Mouse (Mus musculus): ENCODE results near the gene Fkbp15. TPM values are rescaled to one million over a fixed set of nuclear protein-coding genes. Genes with fewer than 3 reads are reported as not detected.

Gene Fkbp15
- polyA plus RNA-seq, 1 experiment from 2014 or later: 24.1 TPM

GRCm38 (mm10) chr4:62374342-62374741 lies 14.0 kb upstream of the Fkbp15 start:
- Histone ChIP-seq H3K27ac (ENCODE audit: low read depth, low read length) (no peak overlapping the region), H3K36me3 (ENCODE audit: control insufficient read depth, insufficient read depth, low read length) (no peaks in the 10 kb centered on the region), H3K9ac (replicated peaks; ENCODE audit: low read depth, low read length) (no peak overlapping the region), H3K9me3 (ENCODE audit: control insufficient read depth, low read length) (no peaks in the 10 kb centered on the region), H3K27me3 (ENCODE audit: control insufficient read depth, insufficient read depth, low read length) (no peaks in the 10 kb centered on the region), H3K4me1 (ENCODE audit: control insufficient read depth, insufficient read depth, low read length) (no peaks in the 10 kb centered on the region), H3K4me3 (ENCODE audit: low read depth, low read length) (no peak overlapping the region), H3K4me2 (ENCODE audit: low read depth, low read length) (no peak overlapping the region)
- 86% methylated on average over 4 of the region's 4 CpGs for WGBS
- no peak for ATAC-seq (ENCODE audit: low read depth)

- no peak overlapping the region for H3K4me3 ChIP-seq (ENCODE audit: low read depth, low read length)
- WGBS: 88% methylated on average over 7 of the region's 7 CpGs
- no peak for ATAC-seq (ENCODE audit: low read depth)
Observed at GRCm38 (mm10) chr4:62373668-62374067, 13.3 kb upstream of the Fkbp15 start.

DNA sequence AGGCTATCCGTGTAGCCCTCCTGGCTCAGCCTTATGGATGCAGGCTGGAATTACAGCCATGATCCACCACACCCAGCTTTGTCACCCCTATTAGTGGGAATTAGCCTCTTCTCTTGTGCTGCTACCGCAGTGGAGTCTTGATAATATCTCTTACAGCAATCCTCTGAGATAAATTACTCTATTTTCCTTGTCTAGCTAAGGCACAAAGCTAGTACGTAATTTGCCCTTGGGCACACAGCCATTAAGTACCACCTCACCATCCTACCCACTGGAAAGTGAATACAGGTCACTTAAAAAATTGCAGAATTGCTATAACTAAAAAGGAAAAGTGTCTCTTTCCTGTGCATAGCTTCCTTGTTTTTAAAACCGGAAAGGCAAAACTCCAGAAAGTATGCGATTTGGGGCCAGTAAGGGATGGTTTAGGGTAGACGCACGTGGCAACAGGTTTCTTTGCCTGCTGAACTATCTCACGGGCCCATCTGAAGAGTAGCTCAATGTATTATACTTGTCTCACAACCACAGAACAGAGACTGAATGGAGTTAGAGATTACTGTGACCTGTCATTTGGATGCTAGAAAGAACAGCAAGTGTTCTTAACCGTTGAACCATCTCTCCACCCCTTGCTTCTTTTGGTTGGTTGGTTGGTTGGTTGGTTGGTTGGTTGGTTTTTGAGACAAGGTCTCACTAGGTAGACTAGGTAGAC lies 12.6 kb upstream of the Fkbp15 start:
- no peaks in the 10 kb centered on the region for H3K9me3 ChIP-seq (ENCODE audit: control insufficient read depth, low read length)
- ATAC-seq (ENCODE audit: low read depth): no peak
- no peak overlapping the region for H3K4me3 ChIP-seq (ENCODE audit: low read depth, low read length)
- H3K27ac ChIP-seq (ENCODE audit: low read depth, low read length): no peak overlapping the region
- H3K4me1 ChIP-seq (ENCODE audit: control insufficient read depth, insufficient read depth, low read length): no peaks in the 10 kb centered on the region
- no peak overlapping the region for H3K9ac ChIP-seq (replicated peaks; ENCODE audit: low read depth, low read length)
- no peaks in the 10 kb centered on the region for H3K36me3 ChIP-seq (ENCODE audit: control insufficient read depth, insufficient read depth, low read length)
- H3K4me2 ChIP-seq (ENCODE audit: low read depth, low read length): no peak overlapping the region
- WGBS: 90% methylated on average over 9 of the region's 9 CpGs
- H3K27me3 ChIP-seq (ENCODE audit: control insufficient read depth, insufficient read depth, low read length): no peaks in the 10 kb centered on the region

More at GRCm38 (mm10) chr4:62373668-62374067, 13.3 kb upstream of the Fkbp15 start:
- no peak overlapping the region for H3K27ac ChIP-seq (ENCODE audit: low read depth, low read length)
- no peaks in the 10 kb centered on the region for H3K27me3 ChIP-seq (ENCODE audit: control insufficient read depth, insufficient read depth, low read length)
- H3K4me1 ChIP-seq (ENCODE audit: control insufficient read depth, insufficient read depth, low read length): no peaks in the 10 kb centered on the region
- H3K36me3 ChIP-seq (ENCODE audit: control insufficient read depth, insufficient read depth, low read length): no peaks in the 10 kb centered on the region
- H3K9ac ChIP-seq (replicated peaks; ENCODE audit: low read depth, low read length): no peak overlapping the region
- H3K9me3 ChIP-seq (ENCODE audit: control insufficient read depth, low read length): no peaks in the 10 kb centered on the region
- H3K4me2 ChIP-seq (ENCODE audit: low read depth, low read length): no peak overlapping the region

DNA sequence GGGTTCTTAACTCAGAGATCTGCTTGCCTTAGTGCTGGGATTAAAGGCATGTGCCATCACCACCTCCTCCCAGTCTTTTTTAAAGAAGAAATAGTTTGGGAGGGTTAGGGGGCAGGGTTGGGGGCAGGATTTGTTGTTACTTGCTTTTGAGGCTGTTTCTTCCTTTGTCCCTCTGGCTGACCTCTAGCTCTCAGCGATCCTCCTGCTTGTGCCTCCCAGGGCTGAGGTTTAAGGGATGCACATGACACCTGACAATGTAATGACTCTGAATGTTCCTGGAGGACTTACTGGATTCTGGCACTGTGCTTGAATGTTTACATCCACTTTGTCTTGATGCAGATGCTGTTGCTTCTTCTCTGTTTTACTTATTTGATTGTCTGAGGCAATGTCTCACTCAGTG lies 12.1 kb upstream of the Fkbp15 start:
- Histone ChIP-seq H3K4me2 (ENCODE audit: low read depth, low read length) (no peak overlapping the region), H3K36me3 (ENCODE audit: control insufficient read depth, insufficient read depth, low read length) (no peaks in the 10 kb centered on the region), H3K4me3 (ENCODE audit: low read depth, low read length) (no peak overlapping the region), H3K27me3 (ENCODE audit: control insufficient read depth, insufficient read depth, low read length) (no peaks in the 10 kb centered on the region), H3K9me3 (ENCODE audit: control insufficient read depth, low read length) (no peaks in the 10 kb centered on the region), H3K27ac (ENCODE audit: low read depth, low read length) (no peak overlapping the region), H3K9ac (replicated peaks; ENCODE audit: low read depth, low read length) (no peak overlapping the region), H3K4me1 (ENCODE audit: control insufficient read depth, insufficient read depth, low read length) (no peaks in the 10 kb centered on the region)
- whole genome bisulfite sequencing: 43% methylated on average over 1 of the region's 1 CpGs
- ATAC-seq (ENCODE audit: low read depth): no peak

- WGBS: 90% methylated on average over 3 of the region's 3 CpGs
- no peak overlapping the region for H3K9ac ChIP-seq (replicated peaks; ENCODE audit: low read depth, low read length)
- no peak overlapping the region for H3K27ac ChIP-seq (ENCODE audit: low read depth, low read length)
- no peaks in the 10 kb centered on the region for H3K4me1 ChIP-seq (ENCODE audit: control insufficient read depth, insufficient read depth, low read length)
- no peak overlapping the region for H3K4me2 ChIP-seq (ENCODE audit: low read depth, low read length)
- no peak overlapping the region for H3K4me3 ChIP-seq (ENCODE audit: low read depth, low read length)
- no peaks in the 10 kb centered on the region for H3K9me3 ChIP-seq (ENCODE audit: control insufficient read depth, low read length)
- no peak for ATAC-seq (ENCODE audit: low read depth)
- no peaks in the 10 kb centered on the region for H3K36me3 ChIP-seq (ENCODE audit: control insufficient read depth, insufficient read depth, low read length)
- no peaks in the 10 kb centered on the region for H3K27me3 ChIP-seq (ENCODE audit: control insufficient read depth, insufficient read depth, low read length)
Observed at GRCm38 (mm10) chr4:62369091-62369490, 8.7 kb upstream of the Fkbp15 start.

- Histone ChIP-seq H3K4me2 (ENCODE audit: low read depth, low read length) (no peak overlapping the region), H3K9ac (replicated peaks; ENCODE audit: low read depth, low read length) (no peak overlapping the region), H3K4me3 (ENCODE audit: low read depth, low read length) (no peak overlapping the region), H3K27ac (ENCODE audit: low read depth, low read length) (no peak overlapping the region), H3K4me1 (ENCODE audit: control insufficient read depth, insufficient read depth, low read length) (no peaks in the 10 kb centered on the region), H3K9me3 (ENCODE audit: control insufficient read depth, low read length) (no peaks in the 10 kb centered on the region), H3K27me3 (ENCODE audit: control insufficient read depth, insufficient read depth, low read length) (no peaks in the 10 kb centered on the region), H3K36me3 (ENCODE audit: control insufficient read depth, insufficient read depth, low read length) (no peaks in the 10 kb centered on the region)
- 97% methylated on average over 6 of the region's 6 CpGs for WGBS
- no peak for ATAC-seq (ENCODE audit: low read depth)
Observed at GRCm38 (mm10) chr4:62367586-62367985, 7.2 kb upstream of the Fkbp15 start.

DNA sequence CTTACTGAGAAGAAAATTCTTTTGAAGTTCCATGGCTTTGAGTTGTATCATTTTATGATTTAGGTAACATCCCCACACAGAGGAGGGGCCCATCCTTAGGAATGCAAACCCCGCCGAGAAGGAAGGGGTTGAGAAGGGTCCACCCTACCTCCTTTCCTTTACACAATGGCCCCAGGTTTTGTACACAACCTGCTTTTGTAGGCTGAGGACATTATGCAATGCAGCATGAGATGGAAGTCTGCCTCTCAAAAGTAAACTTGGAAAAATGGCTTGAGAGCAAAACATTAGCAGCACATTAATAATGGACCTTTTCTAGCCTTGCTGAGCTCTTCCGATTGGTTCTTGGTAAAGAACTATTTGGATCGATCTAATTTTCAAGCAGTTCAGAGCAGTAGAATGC lies 5.9 kb upstream of the Fkbp15 start:
- no peak overlapping the region for H3K4me2 ChIP-seq (ENCODE audit: low read depth, low read length)
- no peak overlapping the region for H3K9ac ChIP-seq (replicated peaks; ENCODE audit: low read depth, low read length)
- no peaks in the 10 kb centered on the region for H3K27me3 ChIP-seq (ENCODE audit: control insufficient read depth, insufficient read depth, low read length)
- H3K9me3 ChIP-seq (ENCODE audit: control insufficient read depth, low read length): no peaks in the 10 kb centered on the region
- H3K4me1 ChIP-seq (ENCODE audit: control insufficient read depth, insufficient read depth, low read length): peaks cover 7% of the 10 kb centered on the region; the same call in 1 of the 2 replicates
- ATAC-seq (ENCODE audit: low read depth): no peak
- no peaks in the 10 kb centered on the region for H3K36me3 ChIP-seq (ENCODE audit: control insufficient read depth, insufficient read depth, low read length)
- H3K27ac ChIP-seq (ENCODE audit: low read depth, low read length): no peak overlapping the region
- no peak overlapping the region for H3K4me3 ChIP-seq (ENCODE audit: low read depth, low read length)
- WGBS: 82% methylated on average over 4 of the region's 4 CpGs

GRCm38 (mm10) chr4:62364299-62364698 lies 4.0 kb upstream of the Fkbp15 start:
- Histone ChIP-seq H3K27me3 (ENCODE audit: control insufficient read depth, insufficient read depth, low read length) (no peaks in the 10 kb centered on the region), H3K4me2 (ENCODE audit: low read depth, low read length) (no peak overlapping the region), H3K9me3 (ENCODE audit: control insufficient read depth, low read length) (no peaks in the 10 kb centered on the region), H3K9ac (replicated peaks; ENCODE audit: low read depth, low read length) (no peak overlapping the region), H3K4me3 (ENCODE audit: low read depth, low read length) (no peak overlapping the region), H3K4me1 (ENCODE audit: control insufficient read depth, insufficient read depth, low read length) (peaks cover 11% of the 10 kb centered on the region; the same call in 1 of the 2 replicates), H3K27ac (ENCODE audit: low read depth, low read length) (no peak overlapping the region), H3K36me3 (ENCODE audit: control insufficient read depth, insufficient read depth, low read length) (no peaks in the 10 kb centered on the region)
- 95% methylated on average over 8 of the region's 8 CpGs for WGBS
- ATAC-seq (ENCODE audit: low read depth): no peak

DNA sequence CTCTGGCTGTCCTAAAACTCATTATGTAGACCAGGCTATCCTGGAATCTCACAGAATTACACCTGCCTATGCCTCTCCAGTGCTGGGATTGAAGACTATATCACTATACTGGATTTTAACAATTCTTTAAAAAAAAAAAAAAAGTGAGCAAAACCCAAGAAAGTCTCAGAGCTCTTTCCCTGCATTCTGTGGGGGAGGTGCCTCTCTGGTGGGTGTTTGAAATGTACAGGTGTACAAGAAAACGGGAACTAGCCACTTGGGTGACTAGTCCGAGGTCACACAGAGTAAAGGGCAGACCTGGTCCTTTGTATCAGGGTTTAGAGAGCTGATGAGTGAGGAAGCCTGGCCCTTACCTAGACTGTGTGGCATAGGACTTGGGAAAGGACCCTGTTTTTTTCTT lies 2.1 kb upstream of the Fkbp15 start:
- no peak for ATAC-seq (ENCODE audit: low read depth)
- 92% methylated on average over 2 of the region's 2 CpGs for WGBS
- Histone ChIP-seq H3K4me1 (ENCODE audit: control insufficient read depth, insufficient read depth, low read length) (peaks cover 14% of the 10 kb centered on the region; the same call in 1 of the 2 replicates), H3K27ac (ENCODE audit: low read depth, low read length) (no peak overlapping the region), H3K4me2 (ENCODE audit: low read depth, low read length) (no peak overlapping the region), H3K9ac (replicated peaks; ENCODE audit: low read depth, low read length) (no peak overlapping the region), H3K9me3 (ENCODE audit: control insufficient read depth, low read length) (no peaks in the 10 kb centered on the region), H3K36me3 (ENCODE audit: control insufficient read depth, insufficient read depth, low read length) (no peaks in the 10 kb centered on the region), H3K27me3 (ENCODE audit: control insufficient read depth, insufficient read depth, low read length) (no peaks in the 10 kb centered on the region), H3K4me3 (ENCODE audit: low read depth, low read length) (no peak overlapping the region)
